Mouse (Mus musculus) lung, postnatal 0 days (tissue): ENCODE measurements around the gene 5330417C22Rik. TPM values are rescaled to one million over a fixed set of nuclear protein-coding genes. Genes with fewer than 3 reads are reported as not detected.

Experiments used
- ATAC-seq: fragments of 200-750 bp; cut with Nextera tagmentation; 2 replicates; pipeline ENCODE4 v1.8.0; 2017; ENCODE audit warnings: moderate library complexity
- DNase-seq: peaks from one replicate; pipeline ENCODE4 v3.0.0-alpha.2; 2016; ENCODE audit warnings: low spot score
- H3K27ac ChIP-seq: fragments of 300-500 bp; sonication (generic); 2 replicates; pipeline ENCODE4 v1.5.1; 2014; ENCODE audit warnings: antibody characterized with exemption, mild to moderate bottlenecking, low read length, mixed read lengths
- H3K27me3 ChIP-seq: fragments of 300-500 bp; sonication (generic); replicated peaks from 2 replicates; pipeline ENCODE4 v1.6.1; 2014; ENCODE audit warnings: low read length, mixed read lengths; ENCODE audit not compliant: insufficient read depth
- H3K36me3 ChIP-seq: fragments of 300-500 bp; sonication (generic); 2 replicates; pipeline ENCODE4 v1.6.1; 2014; ENCODE audit warnings: low read length, mixed read lengths; ENCODE audit not compliant: insufficient read depth
- H3K4me1 ChIP-seq: fragments of 300-500 bp; sonication (generic); 2 replicates; pipeline ENCODE4 v1.6.1; 2014; ENCODE audit warnings: antibody characterized with exemption, low read depth, low read length, mixed read lengths; ENCODE audit not compliant: insufficient read depth
- H3K4me2 ChIP-seq: fragments of 300-500 bp; sonication (generic); replicated peaks from 2 replicates; pipeline ENCODE4 v1.6.1; 2014; ENCODE audit warnings: low read depth, mild to moderate bottlenecking, low read length, moderate library complexity, mixed read lengths
- H3K4me3 ChIP-seq: fragments of 300-500 bp; sonication (generic); 2 replicates; pipeline ENCODE4 v1.5.1; 2014; ENCODE audit warnings: low read depth, low read length
- H3K9ac ChIP-seq: fragments of 300-500 bp; sonication (generic); replicated peaks from 2 replicates; pipeline ENCODE4 v1.6.1; 2014; ENCODE audit warnings: low read depth, mild to moderate bottlenecking
- H3K9me3 ChIP-seq: fragments of 300-500 bp; sonication (generic); 2 replicates; pipeline ENCODE4 v1.6.1; 2016; ENCODE audit warnings: low read length, mixed read lengths
- CTCF ChIP-seq: IDR thresholded peaks from 2 replicates; pipeline ENCODE4 v1.5.1; 2016; ENCODE audit warnings: antibody characterized with exemption, mild to moderate bottlenecking
- EP300 ChIP-seq: IDR thresholded peaks from 2 replicates; pipeline ENCODE4 v1.6.1; 2016; ENCODE audit warnings: antibody characterized with exemption, mild to moderate bottlenecking, control low read depth
- WGBS: fragments of 180-500 bp; shearing (Covaris S2); extraction: QIAGEN DNeasy Blood & Tissue Kit; methylation state at CpG from one replicate; pipeline ENCODE4 v1.1.7; 2014; 5-methylcytosine and 5-hydroxymethylcytosine counted together
- polyA plus RNA-seq: library from polyadenylated mRNA; unstranded; fragments of >200 nt; fragmentation: Nextera tagmentation; extraction: Ambion mirVana; gene quantifications from 2 replicates; pipeline ENCODE4 v1.2.1, GENCODE M21; 2015

5330417C22Rik gene
- polyA plus RNA-seq, 1 experiment from 2014 or later, result 45.7 TPM

DNA sequence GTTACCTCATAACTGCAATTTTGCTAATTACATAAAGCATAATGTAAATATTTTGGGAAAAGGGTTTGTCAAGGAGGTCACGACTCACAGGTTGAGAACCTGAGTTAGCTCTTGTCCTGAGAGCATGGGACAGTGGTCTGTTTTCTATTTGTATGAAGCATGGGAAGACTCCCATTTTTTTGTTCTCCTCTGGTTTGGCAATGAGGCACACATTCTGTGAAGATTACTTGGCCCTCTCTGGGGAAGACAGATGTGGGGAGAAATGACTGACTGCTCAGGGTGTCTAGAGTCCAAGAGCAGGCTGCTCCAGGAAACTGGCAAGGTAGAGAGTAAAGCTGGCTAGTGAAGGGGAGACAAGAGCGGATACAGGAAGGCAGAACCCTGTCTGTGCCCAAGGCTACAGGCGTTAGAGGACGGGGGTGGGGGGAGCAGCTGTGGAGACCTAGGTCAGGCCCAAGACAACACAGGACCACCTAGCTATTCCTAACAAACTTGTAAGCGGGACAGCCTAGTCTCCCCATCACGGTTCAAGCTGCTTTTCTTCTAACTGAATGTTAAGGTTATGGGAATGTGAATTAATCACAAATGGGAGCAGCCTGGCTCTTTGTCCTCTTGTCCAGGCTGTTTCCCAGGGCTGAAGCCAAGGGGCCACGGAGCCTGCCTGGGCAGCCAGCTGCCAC, 111.3 kb downstream of the 5330417C22Rik start:
- H3K27ac ChIP-seq, result no peak overlapping the region
- H3K9ac ChIP-seq, result no peak overlapping the region
- no peak overlapping the region for H3K4me3 ChIP-seq
- peaks cover 24% of the 10 kb centered on the region for H3K36me3 ChIP-seq
- TF ChIP-seq CTCF, result no peak
- TF ChIP-seq EP300, result no peak
- WGBS, result 82% methylated on average over 7 of the region's 7 CpGs
- DNase-seq (no peak), ATAC-seq (no peak)
- no peak overlapping the region for H3K4me2 ChIP-seq
- no peaks in the 10 kb centered on the region for H3K9me3 ChIP-seq
- H3K27me3 ChIP-seq, result no peaks in the 10 kb centered on the region
- H3K4me1 ChIP-seq, result peaks cover 8% of the 10 kb centered on the region

DNA sequence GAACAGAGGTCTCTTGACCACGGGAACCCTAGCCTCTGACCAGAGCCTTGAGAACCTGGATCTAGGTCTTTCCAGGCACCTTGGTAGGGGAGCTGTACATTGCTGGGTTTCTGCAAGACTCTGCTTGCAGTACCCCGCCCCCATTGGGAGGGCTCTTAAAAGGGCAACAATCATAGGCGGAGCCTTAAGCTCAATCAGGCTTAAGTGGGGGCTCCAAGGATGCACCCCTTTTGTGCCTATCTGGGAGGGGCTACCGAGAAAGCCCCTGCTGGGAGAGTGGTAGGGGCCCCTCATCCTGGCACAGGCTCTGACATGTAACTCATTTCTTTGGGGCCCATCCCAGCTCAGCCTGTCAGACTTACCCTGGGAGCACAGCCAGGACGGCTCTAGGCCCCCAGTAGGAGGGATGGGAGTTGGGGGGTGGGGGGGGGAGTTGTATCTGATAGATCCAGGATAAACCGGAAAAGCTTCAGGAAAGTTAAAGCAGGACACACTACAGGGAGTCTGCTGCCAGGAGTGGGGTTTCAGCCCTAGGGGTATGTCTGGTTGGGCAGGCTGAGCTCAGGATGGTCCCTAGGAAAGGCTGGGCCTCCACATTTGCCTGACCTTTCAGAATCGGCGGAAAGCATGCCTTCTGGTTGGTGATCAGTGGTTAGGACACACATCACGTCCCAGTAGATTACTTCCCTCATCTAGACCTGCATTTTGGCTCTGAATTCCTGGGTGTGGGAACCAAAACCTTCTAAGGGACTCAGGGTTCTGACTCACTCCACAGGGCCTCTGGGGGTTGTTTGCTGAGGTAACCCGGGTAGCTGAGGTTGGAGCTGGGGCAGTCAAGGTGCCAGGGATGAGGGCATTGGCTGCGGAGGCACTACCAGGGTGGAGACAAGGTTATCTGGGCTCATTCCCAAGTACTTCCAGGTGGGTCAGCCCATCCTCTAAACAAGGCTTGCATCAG, 112.2 kb downstream of the 5330417C22Rik start:
- Histone ChIP-seq H3K4me2 (0 out of 2 replicates have a peak overlapping the region, but pooled peaks have one; percentile 5), H3K4me3 (no peak overlapping the region), H3K36me3 (peaks cover 24% of the 10 kb centered on the region), H3K9me3 (no peaks in the 10 kb centered on the region), H3K27ac (no peak overlapping the region), H3K4me1 (peaks cover 8% of the 10 kb centered on the region), H3K27me3 (no peaks in the 10 kb centered on the region), H3K9ac (no peak overlapping the region)
- TF ChIP-seq CTCF, result no peak
- TF ChIP-seq EP300, result no peak
- peak; percentile 64 for DNase-seq
- 16% methylated on average over 11 of the region's 11 CpGs for WGBS
- ATAC-seq, result peak; percentile 66

- TF ChIP-seq CTCF (no peak), EP300 (no peak)
- WGBS, result 38% methylated on average over 6 of the region's 6 CpGs
- DNase-seq, result no peak
- no peak for ATAC-seq
- Histone ChIP-seq H3K9ac (no peak overlapping the region), H3K4me3 (no peak overlapping the region), H3K9me3 (no peaks in the 10 kb centered on the region), H3K27me3 (no peaks in the 10 kb centered on the region), H3K4me1 (peaks cover 8% of the 10 kb centered on the region), H3K36me3 (peaks cover 19% of the 10 kb centered on the region), H3K4me2 (no peak overlapping the region), H3K27ac (no peak overlapping the region)
Measured at GRCm38 (mm10) chr3:108423006-108423405, 113.3 kb downstream of the 5330417C22Rik start.

GRCm38 (mm10) chr3:108415831-108416223, 120.5 kb downstream of the 5330417C22Rik start:
- WGBS, result under 1% methylated on average over 44 of the region's 48 CpGs
- ATAC-seq, result peak; percentile 85

DNA sequence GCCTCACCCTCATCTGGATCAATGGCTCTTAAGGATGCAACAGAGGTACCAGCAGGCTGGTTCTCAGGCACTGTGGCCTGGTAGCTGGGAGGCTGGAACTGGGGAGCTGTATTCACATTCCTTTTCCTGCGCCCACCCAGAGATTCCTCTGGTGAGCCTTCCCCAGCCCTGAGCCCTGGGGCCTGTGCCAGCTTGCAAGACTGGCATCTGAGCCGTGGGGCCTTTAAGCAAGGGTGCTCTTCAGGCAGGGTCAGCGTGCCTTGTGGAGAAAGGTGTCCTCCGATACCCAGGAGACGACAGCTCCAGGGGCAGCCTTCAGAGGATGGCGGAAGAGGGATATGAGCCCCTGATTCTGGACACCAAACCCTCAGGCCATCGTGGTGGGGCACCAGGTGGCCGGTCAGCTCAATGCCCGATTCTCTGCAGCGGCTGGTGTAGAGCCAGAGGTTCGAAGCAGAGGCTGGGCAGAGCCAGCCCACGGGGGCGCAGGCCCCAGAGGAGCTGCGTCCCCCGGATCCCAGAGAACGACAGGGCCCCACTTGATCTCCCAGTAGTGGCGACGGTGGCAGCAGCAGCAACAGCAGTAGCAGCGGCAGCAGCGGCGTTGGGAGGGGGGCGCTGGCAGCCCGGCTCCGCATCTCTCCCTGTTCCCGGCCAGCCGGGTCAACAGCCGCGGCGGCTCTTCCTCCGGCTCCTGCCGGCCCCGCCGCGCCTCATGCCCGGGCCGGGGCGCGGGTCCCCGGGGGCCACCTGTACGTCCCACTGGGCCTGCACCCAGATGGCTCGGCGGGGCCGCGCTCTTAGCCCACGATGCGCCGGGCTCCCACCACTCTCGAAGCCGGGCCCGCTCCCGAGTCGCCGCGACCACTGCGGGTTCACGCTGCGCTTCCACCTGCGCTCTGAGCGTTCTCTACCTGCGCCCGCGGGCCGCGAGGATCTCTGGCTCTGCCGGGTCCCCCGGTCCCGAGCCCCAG, 121.2 kb downstream of the 5330417C22Rik start, which contains the start of gene Celsr2:
Gene Celsr2, minus strand, starts transcription at position 696 of the 974 bp plus-strand sequence.
- Histone ChIP-seq H3K27me3 (no peaks in the 10 kb centered on the region; the same call in 1 of the 2 replicates), H3K27ac (no peak within 1 kb of the TSS), H3K4me2 (peak within 1 kb of the TSS; percentile 100), H3K4me3 (peak within 1 kb of the TSS; percentile 56), H3K9ac (peak within 1 kb of the TSS; percentile 41; the same call in 1 of the 2 replicates), H3K36me3 (no peaks in the 10 kb centered on the region), H3K9me3 (no peaks in the 10 kb centered on the region), H3K4me1 (peaks cover 8% of the 10 kb centered on the region; the same call in 1 of the 2 replicates)
- ATAC-seq, result peak; percentile 40
- TF ChIP-seq EP300, result no peak
- TF ChIP-seq CTCF, result no peak
- DNase-seq, result peak; percentile 34
- WGBS, result 6% methylated on average over 56 of the region's 67 CpGs

More at GRCm38 (mm10) chr3:108415831-108416223, 120.5 kb downstream of the 5330417C22Rik start:
- Histone ChIP-seq H3K27me3 (no peaks in the 10 kb centered on the region; the same call in 1 of the 2 replicates), H3K4me1 (peaks cover 8% of the 10 kb centered on the region; the same call in 1 of the 2 replicates), H3K4me2 (peak overlapping the region; percentile 100), H3K36me3 (no peaks in the 10 kb centered on the region), H3K4me3 (peak overlapping the region; percentile 56), H3K27ac (no peak overlapping the region), H3K9ac (peak overlapping the region; percentile 41; the same call in 1 of the 2 replicates), H3K9me3 (no peaks in the 10 kb centered on the region)
- TF ChIP-seq CTCF (no peak; the same call in 1 of the 2 replicates), EP300 (no peak)
- peak; percentile 88 for DNase-seq
